Mouse (Mus musculus): ENCODE measurements around the gene Gm11627.
"Not testable (repeated sequence)": the region's sequence is repeated elsewhere in the genome, so short reads cannot be mapped to it uniquely, and the experiment has no call there.

The Gm11627 gene

DNA sequence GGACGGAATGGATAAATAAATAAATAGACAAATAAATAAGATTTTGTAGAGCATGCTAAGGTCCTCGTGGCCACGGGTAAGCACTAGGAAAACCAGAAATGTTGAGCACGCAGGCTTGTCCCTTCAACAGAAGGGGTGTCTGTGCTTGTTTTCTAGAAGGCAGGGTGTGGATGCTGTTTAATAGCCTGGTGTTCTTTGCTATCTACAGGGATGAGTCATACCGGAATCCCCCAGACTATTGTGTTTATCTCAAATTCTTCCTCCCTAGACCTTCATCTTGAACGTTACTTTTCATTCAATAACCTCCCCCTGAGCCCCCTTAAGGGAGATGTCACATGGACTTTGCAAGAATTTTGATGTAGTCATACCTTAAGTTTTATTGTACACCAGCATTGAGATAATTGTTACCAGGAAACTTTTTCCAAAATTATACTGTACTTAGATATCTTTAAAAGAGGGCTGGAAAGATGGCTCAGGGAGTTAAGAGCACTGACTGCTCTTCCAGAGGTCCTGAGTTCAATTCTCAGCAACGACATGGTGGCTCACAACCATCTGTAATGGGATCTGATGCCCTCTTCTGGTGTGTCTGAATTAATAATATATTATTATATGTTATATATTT, 10.4 kb downstream of the Gm11627 start:
- in situ Hi-C loops (cut with MboI; ENCODE audit: low pct_unique_long_range_greater_than_20kb in 1 of 2, low sequenced_read_pairs in 2 of 2, unreplicated experiment in 1 of 2): loop anchor here in 1 of 2 experiments (5.0 kb wide), 1 partner anchor 83 kb away; no protein-coding TSS in a partner anchor

DNA sequence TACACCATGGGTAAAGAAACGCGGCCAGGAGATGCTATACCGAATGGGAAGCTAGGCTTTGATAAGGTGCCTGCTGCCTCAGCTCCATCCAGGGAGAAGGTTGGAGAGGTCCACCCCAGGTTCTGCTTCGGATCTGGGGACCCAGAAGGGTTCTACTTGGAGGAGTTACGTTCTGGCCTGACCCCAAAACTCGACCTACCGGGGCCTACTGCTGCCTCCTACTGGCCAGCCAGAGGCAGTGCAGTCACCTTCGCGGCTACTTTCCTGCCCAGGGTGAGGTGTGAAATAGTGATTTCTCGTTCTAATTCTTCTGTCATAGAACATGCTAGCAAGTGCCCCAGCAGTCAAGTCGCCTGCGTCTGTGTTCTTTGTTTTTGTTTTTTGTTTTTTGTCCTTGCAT, 11.1 kb downstream of the Gm11627 start:
- in situ Hi-C loops (cut with MboI; ENCODE audit: low pct_unique_long_range_greater_than_20kb in 1 of 2, low sequenced_read_pairs in 2 of 2, unreplicated experiment in 1 of 2): loop anchor here in 1 of 2 experiments (5.0 kb wide), 1 partner anchor 84 kb away; no protein-coding TSS in a partner anchor

DNA sequence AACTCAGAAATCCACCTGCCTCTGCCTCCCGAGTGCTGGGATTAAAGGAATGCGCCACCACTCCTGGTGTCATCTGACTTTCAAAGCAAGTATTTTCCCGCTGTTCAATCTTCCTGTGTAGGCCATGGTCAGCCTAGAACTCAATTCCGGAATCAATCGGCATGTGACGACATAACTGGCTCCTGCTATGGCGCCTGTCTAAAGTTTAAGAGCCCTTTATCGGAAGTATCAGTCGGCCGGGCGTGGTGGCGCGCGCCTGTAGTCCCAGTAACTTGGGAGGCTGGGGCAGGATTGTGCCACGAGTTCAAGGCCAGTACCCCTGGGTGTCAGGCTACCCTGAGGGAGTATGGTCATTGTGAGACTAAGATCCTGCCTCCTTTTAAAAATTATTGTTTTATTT, 11.5 kb downstream of the Gm11627 start:
- in situ Hi-C loops (cut with MboI; ENCODE audit: low pct_unique_long_range_greater_than_20kb in 1 of 2, low sequenced_read_pairs in 2 of 2, unreplicated experiment in 1 of 2): loop anchor here in 1 of 2 experiments (5.0 kb wide), 1 partner anchor 85 kb away; no protein-coding TSS in a partner anchor

DNA sequence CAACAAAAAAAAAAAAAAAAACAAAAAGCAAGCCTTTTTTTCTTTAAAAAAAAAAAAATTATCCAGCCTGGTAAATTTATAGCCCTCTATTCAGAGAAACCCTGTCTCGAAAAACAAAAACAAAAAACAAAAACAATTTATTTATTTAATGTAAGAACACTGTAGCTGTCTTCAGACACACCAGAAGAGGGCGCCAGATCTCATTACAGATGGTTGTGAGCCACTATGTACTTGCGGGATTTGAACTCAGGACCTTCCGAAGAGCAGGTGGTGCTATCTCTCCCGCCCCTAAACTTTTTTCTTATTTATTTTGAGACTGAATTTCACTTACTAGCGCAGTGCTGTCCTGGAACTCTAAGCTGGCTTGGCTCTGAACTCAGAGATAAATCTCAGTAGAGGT, 12.1 kb downstream of the Gm11627 start:
- in situ Hi-C loops (cut with MboI; ENCODE audit: low pct_unique_long_range_greater_than_20kb in 1 of 2, low sequenced_read_pairs in 2 of 2, unreplicated experiment in 1 of 2): loop anchor here in 1 of 2 experiments (5.0 kb wide), 1 partner anchor 85 kb away; no protein-coding TSS in a partner anchor

DNA sequence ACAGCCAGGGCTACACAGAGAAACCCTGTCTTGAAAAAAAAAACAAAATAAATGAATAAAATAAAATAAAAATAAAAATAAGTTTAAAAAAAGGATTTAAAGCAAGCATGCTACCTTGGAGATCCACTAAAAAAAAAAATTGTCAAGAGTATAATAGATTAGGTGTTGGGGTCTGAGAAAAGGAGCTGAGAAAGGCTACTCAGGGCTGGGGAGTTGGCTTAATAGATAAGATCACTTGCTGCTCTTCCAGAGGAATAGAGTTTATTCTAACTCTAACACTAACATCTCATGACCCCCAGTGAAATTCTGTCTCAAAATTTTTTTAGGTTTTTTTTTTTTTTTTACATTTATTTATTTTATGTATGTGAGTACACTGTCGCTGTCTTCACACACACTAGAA, 13.0 kb downstream of the Gm11627 start:
- in situ Hi-C loops (cut with MboI; ENCODE audit: low pct_unique_long_range_greater_than_20kb in 1 of 2, low sequenced_read_pairs in 2 of 2, unreplicated experiment in 1 of 2): loop anchor here in 1 of 2 experiments (5.0 kb wide), 1 partner anchor 86 kb away; no protein-coding TSS in a partner anchor

DNA sequence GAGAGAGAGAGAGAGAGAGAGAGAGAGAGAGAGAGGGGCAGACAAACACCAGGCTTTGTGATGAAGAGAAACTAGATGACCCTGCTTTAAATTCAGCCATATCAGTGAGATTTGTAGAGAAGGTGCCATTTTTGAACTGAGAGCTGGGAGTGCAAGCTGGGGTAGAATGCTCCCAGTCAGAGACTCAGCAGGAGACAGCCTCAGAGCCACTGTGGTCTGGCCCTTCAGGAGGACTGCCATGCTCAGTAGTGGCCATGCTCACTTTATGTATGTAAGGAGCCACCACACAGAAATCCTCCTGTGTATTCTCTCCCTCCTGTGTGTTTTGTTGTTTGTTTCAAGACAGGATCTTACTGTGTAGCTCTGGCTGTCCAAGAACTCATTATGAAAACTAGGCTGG, 13.5 kb downstream of the Gm11627 start:
- in situ Hi-C loops (cut with MboI; ENCODE audit: low pct_unique_long_range_greater_than_20kb in 1 of 2, low sequenced_read_pairs in 2 of 2, unreplicated experiment in 1 of 2): loop anchor here in 1 of 2 experiments (5.0 kb wide), 1 partner anchor 87 kb away; no protein-coding TSS in a partner anchor

DNA sequence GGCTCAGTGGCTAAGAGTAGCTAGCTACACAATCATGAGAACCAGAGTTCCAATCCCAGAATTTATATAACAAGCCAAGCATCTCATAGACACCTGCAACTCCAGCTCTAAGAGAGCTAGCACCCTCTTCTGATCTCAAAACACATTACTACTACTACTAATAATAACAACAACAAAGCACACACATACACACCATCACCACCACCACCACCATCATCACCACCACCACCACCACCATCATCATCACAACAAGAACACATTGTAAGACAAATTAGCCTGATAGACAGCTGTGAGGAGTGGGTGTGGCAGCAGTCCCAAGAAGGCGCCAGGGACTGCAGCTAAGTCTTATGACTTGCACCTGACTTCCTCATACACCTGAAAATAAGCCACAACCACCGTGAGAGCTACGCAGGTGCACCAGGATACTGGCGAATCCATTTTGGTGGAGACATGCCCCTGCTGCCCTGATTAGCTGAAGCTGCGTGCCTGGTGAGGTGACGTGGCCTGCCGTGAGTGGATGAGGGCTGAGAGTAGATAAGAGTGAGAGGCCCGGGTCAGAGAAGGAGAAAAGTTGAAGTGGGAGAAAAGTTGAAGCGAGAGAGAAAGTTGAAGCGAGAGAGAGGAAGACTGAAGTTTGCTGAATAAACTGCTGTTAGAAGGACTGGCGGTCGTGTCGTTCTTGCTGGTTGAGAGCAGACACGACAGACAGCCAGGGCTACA, 14.1 kb downstream of the Gm11627 start:
- in situ Hi-C loops (cut with MboI; ENCODE audit: low pct_unique_long_range_greater_than_20kb in 1 of 2, low sequenced_read_pairs in 2 of 2, unreplicated experiment in 1 of 2): loop anchor here in 1 of 2 experiments (5.0 kb wide), 1 partner anchor 87 kb away; no protein-coding TSS in a partner anchor

DNA sequence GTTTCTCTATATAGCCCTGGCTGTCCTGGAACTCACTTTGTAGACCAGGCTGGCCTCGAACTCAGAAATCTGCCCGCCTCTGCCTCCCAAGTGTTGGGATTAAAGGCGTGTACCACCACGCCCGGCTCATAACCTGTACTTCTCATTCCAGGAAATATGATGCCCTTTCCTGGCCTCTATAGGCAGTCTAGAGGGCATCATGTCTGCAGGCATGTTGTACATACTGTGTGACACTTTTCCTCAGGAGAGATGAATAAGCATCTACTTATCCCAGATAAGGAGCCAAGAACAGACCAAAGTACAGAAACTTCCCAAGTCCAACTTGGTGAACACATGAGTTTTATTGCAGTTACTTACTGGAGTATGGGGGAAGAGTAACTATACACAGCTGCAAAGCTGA, 20.6 kb downstream of the Gm11627 start:
- in situ Hi-C loops (cut with MboI; ENCODE audit: low pct_unique_long_range_greater_than_20kb in 1 of 2, low sequenced_read_pairs in 2 of 2, unreplicated experiment in 1 of 2): no loop called here

DNA sequence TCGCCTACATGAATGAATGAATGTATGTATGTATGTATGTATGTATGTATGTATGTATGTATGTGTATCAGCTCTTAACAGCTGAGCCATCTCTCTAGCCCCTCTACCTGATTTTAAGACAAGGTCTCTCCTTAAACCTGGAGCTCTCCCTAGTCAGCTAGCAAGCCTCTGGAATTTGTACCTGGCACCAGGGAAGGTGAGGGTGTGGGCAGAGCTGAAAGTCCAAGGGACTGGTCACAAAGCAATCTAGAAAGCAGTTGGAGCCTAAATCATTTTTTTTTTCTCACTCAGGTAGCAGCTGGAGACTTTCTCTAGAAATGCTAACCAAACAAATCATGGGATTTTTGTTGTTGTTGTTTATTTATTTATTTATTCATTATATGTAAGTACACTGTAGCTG, 21.9 kb downstream of the Gm11627 start:
- in situ Hi-C loops (cut with MboI; ENCODE audit: low pct_unique_long_range_greater_than_20kb in 1 of 2, low sequenced_read_pairs in 2 of 2, unreplicated experiment in 1 of 2): no loop called here

DNA sequence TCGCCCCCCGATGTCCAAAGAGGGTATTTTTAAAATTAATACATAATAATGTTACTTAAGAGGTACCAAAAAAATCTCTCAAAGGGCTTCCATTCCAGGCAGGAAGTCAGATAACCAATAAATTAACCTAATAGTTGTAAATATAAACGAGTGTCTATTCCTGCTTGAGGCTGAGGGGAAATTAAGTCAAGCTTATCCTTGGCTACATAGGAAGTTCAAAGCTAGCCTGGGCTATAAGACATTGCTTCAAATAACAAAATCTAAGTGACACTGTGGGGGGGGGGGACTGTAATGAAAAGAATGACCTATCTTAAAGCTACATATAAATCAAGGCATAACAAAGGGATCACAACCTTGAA, 22.6 kb downstream of the Gm11627 start:
- in situ Hi-C loops (cut with MboI; ENCODE audit: low pct_unique_long_range_greater_than_20kb in 1 of 2, low sequenced_read_pairs in 2 of 2, unreplicated experiment in 1 of 2): no loop called here

DNA sequence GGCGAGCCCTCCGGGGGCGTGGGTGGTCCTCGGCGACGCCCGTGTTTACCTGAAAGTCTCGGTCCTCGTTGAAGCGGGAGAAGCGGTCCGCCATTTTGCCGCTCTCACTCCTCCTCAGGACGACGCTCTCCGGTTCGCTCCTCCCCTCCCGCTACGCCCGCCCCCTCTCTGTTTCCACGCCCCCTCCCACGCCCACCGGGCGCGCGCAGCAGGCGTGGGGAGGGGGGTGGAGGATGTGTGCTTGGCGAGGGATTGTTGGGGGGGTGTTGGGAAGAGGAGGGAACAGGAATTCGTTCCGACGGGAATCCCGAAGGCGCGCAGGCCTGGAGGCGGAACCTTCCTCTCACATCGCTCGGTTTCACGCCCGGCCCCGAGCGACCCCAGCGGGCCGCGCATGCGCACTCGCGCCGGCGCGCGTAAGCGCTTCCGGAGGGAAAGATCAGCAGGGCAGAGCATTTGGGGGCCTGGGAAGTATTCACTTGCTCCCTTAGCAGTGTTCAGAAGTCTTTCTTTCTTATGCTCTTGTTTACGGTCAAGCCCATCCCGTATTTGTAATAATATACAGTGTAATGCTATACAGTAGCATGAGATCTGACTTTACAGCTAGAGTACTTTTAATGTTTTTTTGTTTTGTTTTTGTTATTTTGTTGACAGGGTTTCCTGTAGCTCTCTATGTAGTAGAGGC, 23.1 kb downstream of the Gm11627 start, which contains the start of gene Gpatch8:
Gene Gpatch8 (minus strand): TSS at position 362 of the 685 bp plus-strand sequence.
- in situ Hi-C loops (cut with MboI; ENCODE audit: low pct_unique_long_range_greater_than_20kb in 1 of 2, low sequenced_read_pairs in 2 of 2, unreplicated experiment in 1 of 2): no loop called here

DNA sequence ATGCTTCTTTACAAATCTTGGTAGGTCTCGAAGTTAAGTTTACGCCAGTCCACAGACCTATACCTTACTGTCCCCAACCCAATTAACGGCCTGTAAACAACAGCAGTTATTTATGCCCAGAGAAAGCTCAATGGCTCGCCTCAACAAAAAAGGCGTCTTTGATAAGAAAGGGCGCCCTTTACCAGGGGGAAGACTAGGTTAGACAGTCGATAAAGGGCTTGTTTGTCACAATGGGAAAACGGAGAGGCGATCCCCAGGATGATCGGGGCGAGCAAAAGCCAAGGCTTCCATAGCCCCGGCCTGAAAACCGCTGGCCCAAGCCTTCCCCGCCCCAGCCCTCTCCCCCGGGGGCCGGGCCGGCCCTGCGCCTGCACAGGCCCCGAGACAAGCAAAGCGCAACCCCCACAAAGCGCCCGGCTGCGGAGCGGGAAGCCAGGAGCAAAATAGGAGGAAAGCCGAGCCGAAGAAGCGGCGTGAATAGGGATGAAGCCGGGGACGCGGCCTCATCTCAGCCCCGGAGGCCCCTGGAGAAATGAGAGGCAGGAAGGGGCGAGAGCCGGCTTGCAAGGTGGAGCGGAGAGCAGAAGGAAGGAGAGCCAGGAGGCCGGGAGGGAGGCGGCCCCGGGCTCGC, 23.7 kb downstream of the Gm11627 start:
- in situ Hi-C loops (cut with MboI; ENCODE audit: low pct_unique_long_range_greater_than_20kb in 1 of 2, low sequenced_read_pairs in 2 of 2, unreplicated experiment in 1 of 2): no loop called here

DNA sequence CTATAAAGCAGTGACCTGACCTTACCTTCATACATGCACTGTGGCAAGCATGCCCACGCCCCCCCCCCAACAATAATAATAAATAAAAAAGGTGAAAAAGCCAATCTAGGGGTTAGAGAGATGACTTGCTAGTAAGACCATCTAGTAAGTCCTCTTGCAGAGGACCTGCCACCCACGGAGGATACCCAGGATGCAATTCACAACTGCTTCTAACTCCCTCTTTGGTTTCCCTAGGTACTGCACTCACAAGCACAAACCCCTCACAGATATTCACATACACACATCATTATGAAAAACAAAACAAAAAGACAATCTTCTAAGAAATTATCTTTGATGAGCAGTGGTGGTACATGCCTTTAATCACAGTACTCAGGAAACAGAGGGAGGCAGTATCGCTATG, 27.2 kb downstream of the Gm11627 start:
- in situ Hi-C loops (cut with MboI; ENCODE audit: low pct_unique_long_range_greater_than_20kb in 1 of 2, low sequenced_read_pairs in 2 of 2, unreplicated experiment in 1 of 2): no loop called here

DNA sequence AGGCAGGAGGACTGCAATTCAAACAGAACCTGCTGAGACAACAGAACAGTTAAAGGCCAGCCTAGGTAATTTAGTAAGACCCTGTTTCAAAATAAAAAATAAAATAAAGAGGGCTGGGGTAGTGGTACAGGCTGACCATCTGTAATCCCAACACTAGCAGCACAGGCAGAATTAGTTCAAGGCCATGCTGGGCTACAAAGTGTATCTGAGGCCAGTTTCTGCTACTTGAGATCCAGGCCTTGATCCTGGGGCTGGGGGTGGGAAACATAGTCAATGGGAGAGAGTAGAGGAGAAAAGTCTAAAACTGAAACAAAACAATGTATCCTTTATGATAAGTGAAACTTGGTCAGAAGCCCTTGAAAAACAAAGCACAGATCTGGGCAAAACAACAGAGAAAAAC, 28.1 kb downstream of the Gm11627 start:
- in situ Hi-C loops (cut with MboI; ENCODE audit: low pct_unique_long_range_greater_than_20kb in 1 of 2, low sequenced_read_pairs in 2 of 2, unreplicated experiment in 1 of 2): no loop called here

DNA sequence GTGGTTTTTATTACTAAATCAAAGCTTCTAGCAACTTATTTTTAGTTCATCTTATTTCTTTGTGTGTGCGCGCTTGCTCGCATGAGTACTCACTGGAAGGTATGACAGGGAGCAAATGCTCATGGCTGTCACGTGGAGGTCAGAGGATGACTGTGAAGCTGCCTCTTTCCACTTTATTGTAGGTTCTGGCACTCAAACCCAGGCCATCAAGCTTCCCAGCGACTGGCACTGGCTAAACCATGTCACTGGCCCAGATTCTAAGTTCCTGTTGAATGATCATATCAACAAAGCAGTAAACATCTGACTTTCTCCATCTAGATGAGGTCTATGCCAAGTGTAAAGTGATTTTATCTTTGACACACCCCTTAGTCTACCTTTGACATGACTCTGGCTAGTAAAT, 37.8 kb downstream of the Gm11627 start:
- in situ Hi-C loops (cut with MboI; ENCODE audit: low pct_unique_long_range_greater_than_20kb in 1 of 2, low sequenced_read_pairs in 2 of 2, unreplicated experiment in 1 of 2): no loop called here

DNA sequence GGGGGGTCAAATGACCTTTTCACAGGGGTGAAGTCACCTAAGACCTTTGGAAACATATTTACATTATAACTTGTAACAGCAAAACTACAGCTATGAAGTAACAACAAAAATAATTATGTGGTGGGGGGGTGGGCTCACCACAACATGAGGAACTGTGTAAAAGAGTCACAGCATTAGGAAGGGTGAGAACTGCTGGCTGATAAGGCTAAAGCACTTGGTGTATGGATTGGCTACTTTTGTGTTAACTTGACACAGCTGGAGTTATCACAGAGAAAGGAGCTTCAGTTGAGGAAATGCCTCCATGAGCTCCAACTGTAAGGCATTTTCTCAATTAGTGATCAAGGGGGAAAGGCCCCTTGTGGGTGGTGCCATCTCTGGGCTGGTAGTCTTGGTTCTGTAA, 39.0 kb downstream of the Gm11627 start:
- in situ Hi-C loops (cut with MboI; ENCODE audit: low pct_unique_long_range_greater_than_20kb in 1 of 2, low sequenced_read_pairs in 2 of 2, unreplicated experiment in 1 of 2): not testable (repeated sequence)

DNA sequence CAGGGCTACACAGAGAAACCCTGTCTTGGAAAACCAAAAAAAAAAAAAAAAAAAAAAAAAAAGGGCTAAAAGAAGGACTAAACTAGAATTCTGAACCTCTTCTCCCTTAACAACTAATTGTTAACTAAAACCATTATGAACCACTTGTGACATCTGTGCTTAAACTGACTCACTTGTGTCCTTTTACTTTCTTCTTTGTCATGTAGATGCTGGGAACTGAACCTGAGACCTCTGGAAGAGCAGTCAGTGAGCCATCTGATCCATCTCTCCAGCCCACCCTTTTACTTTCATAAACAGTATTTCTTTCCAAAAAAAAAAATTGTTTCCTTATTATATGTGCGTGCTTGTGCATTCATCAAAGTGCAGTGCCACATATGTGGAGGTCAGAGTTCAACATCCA, 39.6 kb downstream of the Gm11627 start:
- in situ Hi-C loops (cut with MboI; ENCODE audit: low pct_unique_long_range_greater_than_20kb in 1 of 2, low sequenced_read_pairs in 2 of 2, unreplicated experiment in 1 of 2): no loop called here

DNA sequence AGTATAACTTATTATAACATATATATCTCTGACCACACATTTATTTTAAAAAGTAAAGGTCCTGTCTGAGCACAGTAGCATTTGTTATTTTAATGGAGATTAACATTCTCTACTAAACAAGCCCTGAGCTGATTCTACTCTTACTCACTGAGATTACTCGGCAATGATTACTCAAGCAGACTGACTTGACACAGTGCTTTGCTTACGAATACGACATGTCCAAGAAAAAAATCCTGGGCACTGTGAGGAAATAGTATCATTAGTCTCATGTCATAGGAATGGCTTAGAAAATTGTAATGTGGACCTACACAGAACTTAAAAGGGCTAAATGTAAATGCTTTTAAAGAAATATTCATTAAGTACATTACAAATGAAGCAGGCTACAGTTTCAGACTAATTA, 43.1 kb downstream of the Gm11627 start:
- in situ Hi-C loops (cut with MboI; ENCODE audit: low pct_unique_long_range_greater_than_20kb in 1 of 2, low sequenced_read_pairs in 2 of 2, unreplicated experiment in 1 of 2): no loop called here

DNA sequence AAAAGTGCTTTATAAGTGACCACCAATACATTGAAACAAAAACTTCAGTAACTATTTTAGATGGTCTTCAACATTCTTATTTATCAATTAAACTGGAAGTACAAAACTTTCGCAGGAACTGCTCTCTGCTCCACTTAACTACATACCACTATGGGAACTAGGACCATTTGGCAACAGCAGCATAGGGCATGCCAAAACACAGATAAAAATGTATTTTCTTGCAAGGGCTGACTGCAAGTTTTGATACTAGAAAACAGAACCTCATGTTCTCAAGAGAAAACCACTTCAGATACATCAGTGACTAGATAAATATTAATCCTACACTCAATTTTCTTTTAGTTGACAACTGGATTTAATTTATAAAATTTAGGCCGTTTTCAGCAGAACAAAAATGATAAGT, 45.2 kb downstream of the Gm11627 start:
- in situ Hi-C loops (cut with MboI; ENCODE audit: low pct_unique_long_range_greater_than_20kb in 1 of 2, low sequenced_read_pairs in 2 of 2, unreplicated experiment in 1 of 2): no loop called here

Data from mouse embryonic stem cell (cell line).